11 mouse cellular contexts compared by ENCODE assay signal in genomic region chr6:52621731-52622480, GRCm38 (mm10). TPM values are rescaled to one million over a fixed set of nuclear protein-coding genes. Genes with fewer than 3 reads are reported as not detected.
DNase-seq lines count a peak whose midpoint lies in the region; ATAC-seq and TF ChIP-seq lines count a peak whose summit lies in the region.
"Had no signal": no experiment of that assay in that cellular context is flagged by ENCODE, and none has a peak within 500 bp of the region (broad histone marks: within the 10 kb centered on the region; RNA-seq: fewer than 3 reads in every experiment).

No protein-coding gene starts in this region.

- WGBS in embryonic facial prominence, embryonic 11.5 days: 64% methylated on average over 11 of the region's 11 CpGs
- WGBS in kidney, embryonic 16.5 days: 63% methylated on average over 11 of the region's 11 CpGs

- no peaks in the 10 kb centered on the region for H3K27me3 ChIP-seq in embryonic facial prominence, embryonic 11.5 days (ENCODE audit: control insufficient read depth, insufficient read depth, low read length)
- no peaks in the 10 kb centered on the region for H3K27me3 ChIP-seq in kidney, embryonic 16.5 days (ENCODE audit: insufficient read depth, low read length)
- H3K27me3 ChIP-seq in megakaryocyte, embryonic 14.5 days (replicated peaks): no peaks in the 10 kb centered on the region
- H3K27me3 ChIP-seq: CH12.LX had no signal

- H3K9me3 ChIP-seq in embryonic facial prominence, embryonic 11.5 days (replicated peaks; ENCODE audit: control insufficient read depth, low read length): no peaks in the 10 kb centered on the region
- no peaks in the 10 kb centered on the region for H3K9me3 ChIP-seq in kidney, embryonic 16.5 days (ENCODE audit: low read length)
- H3K9me3 ChIP-seq in megakaryocyte, embryonic 14.5 days: no peaks in the 10 kb centered on the region

- no peak overlapping the region for H3K4me2 ChIP-seq in embryonic facial prominence, embryonic 11.5 days (ENCODE audit: low read depth, low read length)
- H3K4me2 ChIP-seq in kidney, embryonic 16.5 days (replicated peaks; ENCODE audit: low read depth, low read length): no peak overlapping the region

- intact Hi-C loops in gastrocnemius, postnatal 36 days (cut with DNase I): no loop called here
- intact Hi-C loops in left cerebral cortex, adult 2 months (cut with DNase I): no loop called here
- intact Hi-C loops in gastrocnemius, adult 2 months (cut with DNase I): no loop called here

- no peak for TF ChIP-seq CTCF in left cerebral cortex, adult 2 months (IDR thresholded peaks at IDR 0.05)
- TF ChIP-seq CTCF in gastrocnemius, adult 2 months (IDR thresholded peaks at IDR 0.05): no peak

- no peak overlapping the region for H3K9ac ChIP-seq in embryonic facial prominence, embryonic 11.5 days (replicated peaks; ENCODE audit: low read length)
- H3K9ac ChIP-seq in kidney, embryonic 16.5 days (replicated peaks; ENCODE audit: low read length): no peak overlapping the region

- no peak overlapping the region for H3K27ac ChIP-seq in embryonic facial prominence, embryonic 11.5 days (replicated peaks; ENCODE audit: low read depth, low read length)
- H3K27ac ChIP-seq in kidney, embryonic 16.5 days (ENCODE audit: low read length): 0 out of 2 replicates have a peak overlapping the region, but pooled peaks have one; percentile 10
- H3K27ac ChIP-seq in left cerebral cortex, adult 2 months: no peak overlapping the region
- no peak overlapping the region for H3K27ac ChIP-seq in gastrocnemius, adult 2 months

- no peaks in the 10 kb centered on the region for H3K4me1 ChIP-seq in embryonic facial prominence, embryonic 11.5 days (ENCODE audit: control insufficient read depth, insufficient read depth, low read length)
- peaks cover 14% of the 10 kb centered on the region; the same call in 1 of the 2 replicates for H3K4me1 ChIP-seq in kidney, embryonic 16.5 days (ENCODE audit: insufficient read depth, low read length)
- peaks cover 42% of the 10 kb centered on the region for H3K4me1 ChIP-seq in megakaryocyte, embryonic 14.5 days

- no peak overlapping the region for H3K4me3 ChIP-seq in embryonic facial prominence, embryonic 11.5 days (ENCODE audit: low read depth, low read length)
- H3K4me3 ChIP-seq in kidney, embryonic 16.5 days (ENCODE audit: low read length): no peak overlapping the region
- peak overlapping the region; percentile 76 for H3K4me3 ChIP-seq in megakaryocyte, embryonic 14.5 days (replicated peaks)
- H3K4me3 ChIP-seq in left cerebral cortex, adult 2 months: no peak overlapping the region
- H3K4me3 ChIP-seq in gastrocnemius, adult 2 months: no peak overlapping the region

- no peaks in the 10 kb centered on the region for H3K36me3 ChIP-seq in embryonic facial prominence, embryonic 11.5 days (replicated peaks; ENCODE audit: control insufficient read depth, insufficient read depth, low read depth, low read length)
- peaks cover 22% of the 10 kb centered on the region for H3K36me3 ChIP-seq in kidney, embryonic 16.5 days (ENCODE audit: insufficient read depth, low read length)
- H3K36me3 ChIP-seq in megakaryocyte, embryonic 14.5 days (replicated peaks; ENCODE audit: low read length): peaks cover 75% of the 10 kb centered on the region

- no peak for ATAC-seq in embryonic facial prominence, embryonic 11.5 days (replicated peaks; ENCODE audit: insufficient number of reproducible peaks, low FRiP score, low TSS enrichment, low read depth)
- no peak for ATAC-seq in kidney, embryonic 16.5 days (ENCODE audit: low FRiP score, low TSS enrichment)
- ATAC-seq: forebrain, embryonic 14.5 days had no signal

- DNase-seq in gastrocnemius, adult 18-20 months (ENCODE audit: low spot score): peak; percentile 10
- DNase-seq in gastrocnemius, postnatal 36 days: no peak
- DNase-seq in embryonic facial prominence, embryonic 11.5 days (ENCODE audit: low spot score): peak; percentile 23
- no peak for DNase-seq in layer of hippocampus, postnatal 14 days (ENCODE audit: low spot score in 2 of 2)
- no peak for DNase-seq in left cerebral cortex, adult 2 months (ENCODE audit: extremely low spot score in 1 of 2, low spot score in 2 of 2)
- DNase-seq in gastrocnemius, adult 2 months: no peak
- DNase-seq: cerebellum, adult 9-10 months had no signal

RNA-seq across cellular contexts. Expression of gene Hibadh, which starts 18.3 kb away (rescaled TPM):
- 100 to 1,000 TPM; 112 to 115 TPM for total RNA-seq in gastrocnemius, adult 18-20 months (2021)
- total RNA-seq in gastrocnemius, postnatal 36 days (2021): 100 to 1,000 TPM; 100 to 122 TPM
- 52.7 and 60.5 TPM in 2 replicates for polyA plus RNA-seq in embryonic facial prominence, embryonic 11.5 days (2014; fragmentation: Nextera tagmentation; extraction: Ambion mirVana)
- 164 and 171 TPM in 2 replicates for polyA plus RNA-seq in kidney, embryonic 16.5 days (2015; fragmentation: Nextera tagmentation; extraction: Ambion mirVana)
- polyA plus RNA-seq in megakaryocyte, embryonic 14.5 days (2012; ENCODE audit: insufficient read depth, low replicate concordance): 0.57 and 9.1 TPM in 2 replicates
- total RNA-seq in layer of hippocampus, postnatal 14 days (2021): 10 to 100 TPM; 40.1 to 40.6 TPM
- 10 to 100 TPM; 46.5 to 49.3 TPM for total RNA-seq in left cerebral cortex, adult 2 months (2021)
- total RNA-seq in gastrocnemius, adult 2 months (2021): 100 to 1,000 TPM; 105 to 137 TPM

Comparison
In these comparisons a context has a peak if more than half of its experiments do, and no peak if none do; other contexts are left out.
1. DNase-seq: peak in gastrocnemius, adult 18-20 months (single experiment) and embryonic facial prominence, embryonic 11.5 days (single experiment); none in gastrocnemius, postnatal 36 days (0 of 2), layer of hippocampus, postnatal 14 days (0 of 2), left cerebral cortex, adult 2 months (0 of 2) and gastrocnemius, adult 2 months (single experiment).